Mouse (Mus musculus) heart, embryonic 11.5 days (tissue): ENCODE data around the gene Gm6583. TPM values are rescaled to one million over a fixed set of nuclear protein-coding genes. Genes with fewer than 3 reads are reported as not detected.

Source experiments
- ATAC-seq: fragments of 200-750 bp; cut with Nextera tagmentation; replicated peaks from 2 replicates; pipeline ENCODE4 v1.8.0; 2017; ENCODE audit warnings: moderate library complexity; ENCODE audit not compliant: insufficient number of reproducible peaks, low FRiP score, low TSS enrichment
- H3K27ac ChIP-seq: fragments of 300-500 bp; sonication (generic); 2 replicates; pipeline ENCODE4 v1.5.1; 2014; ENCODE audit warnings: mild to moderate bottlenecking, low read depth, low read length
- H3K27me3 ChIP-seq: fragments of 300-500 bp; sonication (generic); 2 replicates; pipeline ENCODE4 v1.6.1; 2014; ENCODE audit warnings: mild to moderate bottlenecking, low read length, mixed read lengths; ENCODE audit not compliant: control insufficient read depth, insufficient read depth
- H3K36me3 ChIP-seq: fragments of 300-500 bp; sonication (generic); 2 replicates; pipeline ENCODE4 v1.6.1; 2014; ENCODE audit warnings: mild to moderate bottlenecking, low read length, moderate library complexity, mixed read lengths; ENCODE audit not compliant: control insufficient read depth, insufficient read depth
- H3K4me1 ChIP-seq: fragments of 300-500 bp; sonication (generic); 2 replicates; pipeline ENCODE4 v1.6.1; 2014; ENCODE audit warnings: low read length; ENCODE audit not compliant: control insufficient read depth, insufficient read depth
- H3K4me2 ChIP-seq: fragments of 300-500 bp; sonication (generic); 2 replicates; pipeline ENCODE4 v1.6.1; 2014; ENCODE audit warnings: mild to moderate bottlenecking, moderate library complexity
- H3K4me3 ChIP-seq: fragments of 300-500 bp; sonication (generic); 2 replicates; pipeline ENCODE4 v1.5.1; 2014; ENCODE audit warnings: low read depth, low read length
- H3K9ac ChIP-seq: fragments of 300-500 bp; sonication (generic); 2 replicates; pipeline ENCODE4 v1.6.1; 2014; ENCODE audit warnings: mild to moderate bottlenecking, low read depth, low read length, moderate library complexity
- H3K9me3 ChIP-seq: fragments of 300-500 bp; sonication (generic); replicated peaks from 2 replicates; pipeline ENCODE4 v1.6.1; 2016; ENCODE audit warnings: low read length; ENCODE audit not compliant: control insufficient read depth
- WGBS: fragments of 180-500 bp; shearing (Covaris S2); extraction: QIAGEN DNeasy Blood & Tissue Kit; methylation state at CpG from one replicate; pipeline ENCODE4 v1.1.7; 2014; ENCODE audit not compliant: insufficient replicate concordance; 5-methylcytosine and 5-hydroxymethylcytosine counted together
- polyA plus RNA-seq: library from polyadenylated mRNA; unstranded; fragments of >200 nt; fragmentation: Nextera tagmentation; extraction: Ambion mirVana; gene quantifications from 2 replicates; pipeline ENCODE4 v1.2.1, GENCODE M21; 2014

Gene Gm6583
- polyA plus RNA-seq, 1 experiment from 2014 or later: 0.40 TPM

- H3K27me3 ChIP-seq: peaks cover 3% of the 10 kb centered on the region
- H3K9ac ChIP-seq: no peak overlapping the region
- 0 out of 2 replicates have a peak, but pooled peaks cover 4% of the 10 kb centered on the region for H3K36me3 ChIP-seq
- H3K4me2 ChIP-seq: no peak overlapping the region
- no peak overlapping the region for H3K27ac ChIP-seq
- no peak for ATAC-seq
- 89% methylated on average over 1 of the region's 1 CpGs for WGBS
- H3K4me3 ChIP-seq: no peak overlapping the region
- H3K9me3 ChIP-seq: no peaks in the 10 kb centered on the region
- 0 out of 2 replicates have a peak, but pooled peaks cover 3% of the 10 kb centered on the region for H3K4me1 ChIP-seq
These were observed 21.5 kb upstream of the Gm6583 start for GRCm38 (mm10) chr5:112377380-112377779.

- Histone ChIP-seq H3K27ac (no peak overlapping the region), H3K9me3 (no peaks in the 10 kb centered on the region), H3K4me3 (no peak overlapping the region), H3K4me1 (no peaks in the 10 kb centered on the region), H3K9ac (no peak overlapping the region), H3K4me2 (no peak overlapping the region), H3K27me3 (peaks cover 3% of the 10 kb centered on the region), H3K36me3 (0 out of 2 replicates have a peak, but pooled peaks cover 6% of the 10 kb centered on the region)
- WGBS: 84% methylated on average over 4 of the region's 4 CpGs
- ATAC-seq: no peak
These were observed 20.3 kb upstream of the Gm6583 start for GRCm38 (mm10) chr5:112376111-112376510.

- Histone ChIP-seq H3K4me3 (no peak overlapping the region), H3K27ac (no peak overlapping the region), H3K9me3 (no peaks in the 10 kb centered on the region), H3K9ac (no peak overlapping the region), H3K4me2 (no peak overlapping the region), H3K36me3 (peaks cover 10% of the 10 kb centered on the region; the same call in 1 of the 2 replicates), H3K4me1 (no peaks in the 10 kb centered on the region), H3K27me3 (peaks cover 3% of the 10 kb centered on the region)
- WGBS: 76% methylated on average over 7 of the region's 7 CpGs
- ATAC-seq: no peak
These were observed 16.1 kb upstream of the Gm6583 start for GRCm38 (mm10) chr5:112371933-112372332.

- no peak overlapping the region for H3K27ac ChIP-seq
- no peak for ATAC-seq
- no peak overlapping the region for H3K4me2 ChIP-seq
- H3K4me3 ChIP-seq: no peak overlapping the region
- H3K9me3 ChIP-seq: no peaks in the 10 kb centered on the region
- 90% methylated on average over 12 of the region's 12 CpGs for WGBS
- H3K36me3 ChIP-seq: peaks cover 9% of the 10 kb centered on the region; the same call in 1 of the 2 replicates
- no peak overlapping the region for H3K9ac ChIP-seq
- no peaks in the 10 kb centered on the region for H3K4me1 ChIP-seq
- no peaks in the 10 kb centered on the region for H3K27me3 ChIP-seq
These were observed 14.5 kb upstream of the Gm6583 start for GRCm38 (mm10) chr5:112370236-112370813.

GRCm38 (mm10) chr5:112369326-112369725 lies 13.5 kb upstream of the Gm6583 start:
- peaks cover 15% of the 10 kb centered on the region for H3K36me3 ChIP-seq
- no peak overlapping the region for H3K27ac ChIP-seq
- no peaks in the 10 kb centered on the region for H3K4me1 ChIP-seq
- no peak overlapping the region for H3K4me3 ChIP-seq
- H3K4me2 ChIP-seq: no peak overlapping the region
- H3K27me3 ChIP-seq: no peaks in the 10 kb centered on the region
- ATAC-seq: no peak
- H3K9me3 ChIP-seq: no peaks in the 10 kb centered on the region
- 92% methylated on average over 13 of the region's 13 CpGs for WGBS
- no peak overlapping the region for H3K9ac ChIP-seq

- Histone ChIP-seq H3K9me3 (no peaks in the 10 kb centered on the region), H3K27ac (no peak overlapping the region), H3K4me1 (no peaks in the 10 kb centered on the region), H3K4me3 (no peak overlapping the region), H3K27me3 (no peaks in the 10 kb centered on the region), H3K36me3 (peaks cover 16% of the 10 kb centered on the region), H3K9ac (no peak overlapping the region), H3K4me2 (no peak overlapping the region)
- 91% methylated on average over 10 of the region's 10 CpGs for WGBS
- ATAC-seq: no peak
These were observed 12.8 kb upstream of the Gm6583 start for GRCm38 (mm10) chr5:112368666-112369065.

GRCm38 (mm10) chr5:112367929-112368328 lies 12.1 kb upstream of the Gm6583 start:
- Histone ChIP-seq H3K4me2 (no peak overlapping the region), H3K27ac (no peak overlapping the region), H3K27me3 (no peaks in the 10 kb centered on the region), H3K9ac (no peak overlapping the region), H3K4me3 (no peak overlapping the region), H3K9me3 (no peaks in the 10 kb centered on the region), H3K36me3 (peaks cover 16% of the 10 kb centered on the region), H3K4me1 (no peaks in the 10 kb centered on the region)
- no peak for ATAC-seq
- 83% methylated on average over 12 of the region's 12 CpGs for WGBS

GRCm38 (mm10) chr5:112367338-112367737 lies 11.5 kb upstream of the Gm6583 start:
- Histone ChIP-seq H3K27ac (no peak overlapping the region), H3K4me3 (no peak overlapping the region), H3K4me1 (no peaks in the 10 kb centered on the region), H3K36me3 (peaks cover 16% of the 10 kb centered on the region), H3K4me2 (no peak overlapping the region), H3K9ac (no peak overlapping the region), H3K9me3 (no peaks in the 10 kb centered on the region), H3K27me3 (no peaks in the 10 kb centered on the region)
- no peak for ATAC-seq
- 90% methylated on average over 4 of the region's 4 CpGs for WGBS

GRCm38 (mm10) chr5:112366879-112367278 lies 11.0 kb upstream of the Gm6583 start:
- H3K4me3 ChIP-seq: no peak overlapping the region
- H3K4me1 ChIP-seq: no peaks in the 10 kb centered on the region
- peaks cover 18% of the 10 kb centered on the region for H3K36me3 ChIP-seq
- no peaks in the 10 kb centered on the region for H3K9me3 ChIP-seq
- H3K9ac ChIP-seq: no peak overlapping the region
- H3K27ac ChIP-seq: no peak overlapping the region
- no peak overlapping the region for H3K4me2 ChIP-seq
- no peaks in the 10 kb centered on the region for H3K27me3 ChIP-seq
- ATAC-seq: no peak
- 88% methylated on average over 6 of the region's 6 CpGs for WGBS
